Mouse (Mus musculus) midbrain, postnatal 0 days (tissue): ENCODE results near the gene Cryaa. TPM values are rescaled to one million over a fixed set of nuclear protein-coding genes. Genes with fewer than 3 reads are reported as not detected.

Experiments used
- ATAC-seq: fragments of 200-750 bp; cut with Nextera tagmentation; 2 replicates; pipeline ENCODE4 v1.8.0; 2017; ENCODE audit warnings: moderate number of reproducible peaks, mild to moderate bottlenecking, moderate TSS enrichment, moderate library complexity; ENCODE audit not compliant: low FRiP score
- DNase-seq: peaks from one replicate; pipeline ENCODE4 v3.0.0-alpha.2; 2015; ENCODE audit warnings: low spot score
- H3K27ac ChIP-seq: fragments of 300-500 bp; sonication (generic); 2 replicates; pipeline ENCODE4 v1.5.1; 2014; ENCODE audit warnings: low read depth, mild to moderate bottlenecking, low read length, mixed read lengths
- H3K27me3 ChIP-seq: fragments of 300-500 bp; sonication (generic); 2 replicates; pipeline ENCODE4 v1.6.1; 2014; ENCODE audit warnings: low read length, control low read depth, mixed read lengths; ENCODE audit not compliant: insufficient read depth
- H3K36me3 ChIP-seq: fragments of 300-500 bp; sonication (generic); 2 replicates; pipeline ENCODE4 v1.6.1; 2014; ENCODE audit warnings: low read length, control low read depth, mixed read lengths; ENCODE audit not compliant: insufficient read depth
- H3K4me1 ChIP-seq: fragments of 300-500 bp; sonication (generic); 2 replicates; pipeline ENCODE4 v1.6.1; 2014; ENCODE audit warnings: mild to moderate bottlenecking, control low read depth, antibody characterized with exemption, low read length, mixed read lengths; ENCODE audit not compliant: insufficient read depth
- H3K4me2 ChIP-seq: fragments of 300-500 bp; sonication (generic); 2 replicates; pipeline ENCODE4 v1.6.1; 2014; ENCODE audit warnings: low read depth, mild to moderate bottlenecking, low read length, mixed read lengths; ENCODE audit not compliant: poor library complexity, severe bottlenecking
- H3K4me3 ChIP-seq: fragments of 300-500 bp; sonication (generic); 2 replicates; pipeline ENCODE4 v1.5.1; 2014; ENCODE audit warnings: low read depth, mild to moderate bottlenecking, low read length, moderate library complexity
- H3K9ac ChIP-seq: fragments of 300-500 bp; sonication (generic); replicated peaks from 2 replicates; pipeline ENCODE4 v1.6.1; 2014; ENCODE audit warnings: mild to moderate bottlenecking, low read length, moderate library complexity, mixed read lengths; ENCODE audit not compliant: poor library complexity, severe bottlenecking
- H3K9me3 ChIP-seq: fragments of 300-500 bp; sonication (generic); 2 replicates; pipeline ENCODE4 v1.6.1; 2016; ENCODE audit warnings: low read length, control low read depth
- CTCF ChIP-seq: IDR thresholded peaks from 2 replicates; pipeline ENCODE4 v1.5.1; 2016; ENCODE audit warnings: antibody characterized with exemption, mild to moderate bottlenecking
- WGBS: fragments of 180-500 bp; shearing (Covaris S2); extraction: QIAGEN DNeasy Blood & Tissue Kit; methylation state at CpG from one replicate; pipeline ENCODE4 v1.1.7; 2014; 5-methylcytosine and 5-hydroxymethylcytosine counted together
- polyA plus RNA-seq: library from polyadenylated mRNA; unstranded; fragments of >200 nt; fragmentation: Nextera tagmentation; extraction: Ambion mirVana; gene quantifications from 2 replicates; pipeline ENCODE4 v1.2.1, GENCODE M21; 2015
- total RNA-seq: library from RNA; depleted of rRNA; stranded (reverse); fragments of >200 nt; gene quantifications from 2 replicates; pipeline ENCODE4 v1.2.3, GENCODE M21; 2014; rRNA removed

Gene Cryaa
- total RNA-seq (1.6 and 1.9 TPM in 2 replicates), polyA plus RNA-seq (0.37 and 0.39 TPM in 2 replicates)

GRCm38 (mm10) chr17:31677507-31677906, at the start of gene Cryaa:
TSS of gene Cryaa (plus strand) at chr17:31677807.
- no peak for TF ChIP-seq CTCF
- Histone ChIP-seq H3K4me3 (no peak within 1 kb of the TSS), H3K27me3 (0 out of 2 replicates have a peak, but pooled peaks cover 2% of the 10 kb centered on the region), H3K9me3 (no peaks in the 10 kb centered on the region), H3K36me3 (no peaks in the 10 kb centered on the region), H3K4me2 (no peak within 1 kb of the TSS), H3K4me1 (no peaks in the 10 kb centered on the region), H3K27ac (no peak within 1 kb of the TSS), H3K9ac (no peak within 1 kb of the TSS)
- DNase-seq (no peak), ATAC-seq (no peak)
- WGBS, result 73% methylated on average over 8 of the region's 8 CpGs

- TF ChIP-seq CTCF, result no peak
- Histone ChIP-seq H3K4me1 (no peaks in the 10 kb centered on the region), H3K27me3 (no peaks in the 10 kb centered on the region), H3K9ac (no peak overlapping the region), H3K36me3 (no peaks in the 10 kb centered on the region), H3K9me3 (no peaks in the 10 kb centered on the region; the same call in 1 of the 2 replicates), H3K4me2 (no peak overlapping the region), H3K27ac (no peak overlapping the region), H3K4me3 (no peak overlapping the region)
- no peak for DNase-seq
- no peak for ATAC-seq
- 92% methylated on average over 2 of the region's 2 CpGs for WGBS
Measured at GRCm38 (mm10) chr17:31627961-31628360, 49.6 kb upstream of the Cryaa start.

- Histone ChIP-seq H3K4me3 (no peak overlapping the region), H3K27ac (no peak overlapping the region), H3K9me3 (no peaks in the 10 kb centered on the region; the same call in 1 of the 2 replicates), H3K4me1 (no peaks in the 10 kb centered on the region), H3K9ac (no peak overlapping the region), H3K36me3 (no peaks in the 10 kb centered on the region), H3K27me3 (peaks cover 9% of the 10 kb centered on the region), H3K4me2 (no peak overlapping the region)
- DNase-seq, result no peak
- ATAC-seq, result no peak
- 85% methylated on average over 10 of the region's 10 CpGs for WGBS
- TF ChIP-seq CTCF, result no peak
Measured at GRCm38 (mm10) chr17:31631081-31631800, 46.4 kb upstream of the Cryaa start.

- Histone ChIP-seq H3K9me3 (no peaks in the 10 kb centered on the region; the same call in 1 of the 2 replicates), H3K36me3 (no peaks in the 10 kb centered on the region), H3K4me3 (no peak overlapping the region), H3K9ac (no peak overlapping the region), H3K27ac (no peak overlapping the region), H3K27me3 (peaks cover 15% of the 10 kb centered on the region), H3K4me2 (no peak overlapping the region), H3K4me1 (peaks cover 5% of the 10 kb centered on the region; the same call in 1 of the 2 replicates)
- 79% methylated on average over 6 of the region's 6 CpGs for WGBS
- ATAC-seq (no peak), DNase-seq (no peak)
- no peak for TF ChIP-seq CTCF
Measured at GRCm38 (mm10) chr17:31633007-31633406, 44.6 kb upstream of the Cryaa start.

GRCm38 (mm10) chr17:31634896-31635295, 42.7 kb upstream of the Cryaa start:
- H3K9ac ChIP-seq, result no peak overlapping the region
- H3K27me3 ChIP-seq, result peaks cover 15% of the 10 kb centered on the region
- peaks cover 5% of the 10 kb centered on the region; the same call in 1 of the 2 replicates for H3K4me1 ChIP-seq
- no peak overlapping the region for H3K4me2 ChIP-seq
- WGBS, result 75% methylated on average over 5 of the region's 5 CpGs
- DNase-seq (no peak), ATAC-seq (no peak)
- H3K9me3 ChIP-seq, result no peaks in the 10 kb centered on the region
- TF ChIP-seq CTCF, result no peak
- H3K27ac ChIP-seq, result no peak overlapping the region
- no peaks in the 10 kb centered on the region for H3K36me3 ChIP-seq
- no peak overlapping the region for H3K4me3 ChIP-seq

- no peak overlapping the region for H3K27ac ChIP-seq
- DNase-seq (no peak), ATAC-seq (no peak)
- TF ChIP-seq CTCF, result no peak
- peaks cover 15% of the 10 kb centered on the region for H3K27me3 ChIP-seq
- WGBS, result 71% methylated on average over 11 of the region's 11 CpGs
- peaks cover 5% of the 10 kb centered on the region; the same call in 1 of the 2 replicates for H3K4me1 ChIP-seq
- H3K9me3 ChIP-seq, result no peaks in the 10 kb centered on the region
- H3K36me3 ChIP-seq, result no peaks in the 10 kb centered on the region
- H3K4me2 ChIP-seq, result peak overlapping the region; percentile 77; the same call in 1 of the 2 replicates
- no peak overlapping the region for H3K4me3 ChIP-seq
- no peak overlapping the region for H3K9ac ChIP-seq
Measured at GRCm38 (mm10) chr17:31635781-31636180, 41.8 kb upstream of the Cryaa start.
